Mouse (Mus musculus) MEL-GATA-1-ER (cell line): ENCODE data around the gene Plscr1.

Experiments
- DNase-seq: peaks from one replicate; pipeline ENCODE4 v3.0.0-alpha.2; 2012; ENCODE audit warnings: low read depth; ENCODE audit errors: extremely low read depth

The Plscr1 gene

GRCm38 (mm10) chr9:92249447-92249852 lies at the start of gene Plscr1:
TSS of gene Plscr1 (plus strand) at chr9:92249750.
- DNase-seq: no peak

- DNase-seq: no peak
Observed at GRCm38 (mm10) chr9:92204397-92204796, 45.2 kb upstream of the Plscr1 start.

DNA sequence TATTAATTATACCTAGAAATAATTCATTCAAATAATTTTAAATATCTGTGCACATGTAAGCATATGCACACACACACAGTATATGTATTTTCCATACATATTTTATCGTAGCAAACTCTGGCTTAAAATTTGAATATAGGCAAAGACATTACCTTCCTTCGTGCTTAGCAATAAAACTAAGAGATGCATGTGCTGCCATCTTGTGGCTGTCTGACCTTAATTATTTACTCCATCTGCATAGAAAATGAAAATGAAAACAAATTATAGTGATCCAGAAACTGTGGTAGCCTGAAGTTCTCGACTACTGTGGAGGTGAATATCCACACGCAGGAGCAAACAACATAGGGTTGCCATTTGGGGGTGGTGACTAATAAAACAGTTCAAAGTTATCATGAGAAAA lies 42.2 kb upstream of the Plscr1 start:
- DNase-seq: peak; percentile 69

GRCm38 (mm10) chr9:92207757-92208156 lies 41.8 kb upstream of the Plscr1 start:
- no peak for DNase-seq

DNA sequence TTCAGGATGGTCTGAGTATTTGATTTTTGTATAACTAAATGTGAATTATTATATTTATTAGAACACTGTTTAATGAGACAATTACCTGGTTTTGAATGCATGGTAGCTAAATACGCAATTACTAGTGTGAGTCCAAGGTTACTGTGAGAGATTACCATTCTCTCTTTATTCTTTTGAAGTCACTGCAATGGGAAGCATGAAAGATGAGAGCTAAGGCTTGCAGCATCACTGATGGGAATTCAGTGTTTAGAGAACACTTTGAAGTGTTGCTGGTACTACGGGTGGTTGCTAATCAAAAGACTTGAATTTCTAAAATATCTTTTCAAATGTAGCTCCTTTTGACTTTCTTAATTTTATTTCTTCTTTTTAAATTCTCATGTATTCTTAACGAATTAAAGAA lies 39.7 kb upstream of the Plscr1 start:
- no peak for DNase-seq

DNA sequence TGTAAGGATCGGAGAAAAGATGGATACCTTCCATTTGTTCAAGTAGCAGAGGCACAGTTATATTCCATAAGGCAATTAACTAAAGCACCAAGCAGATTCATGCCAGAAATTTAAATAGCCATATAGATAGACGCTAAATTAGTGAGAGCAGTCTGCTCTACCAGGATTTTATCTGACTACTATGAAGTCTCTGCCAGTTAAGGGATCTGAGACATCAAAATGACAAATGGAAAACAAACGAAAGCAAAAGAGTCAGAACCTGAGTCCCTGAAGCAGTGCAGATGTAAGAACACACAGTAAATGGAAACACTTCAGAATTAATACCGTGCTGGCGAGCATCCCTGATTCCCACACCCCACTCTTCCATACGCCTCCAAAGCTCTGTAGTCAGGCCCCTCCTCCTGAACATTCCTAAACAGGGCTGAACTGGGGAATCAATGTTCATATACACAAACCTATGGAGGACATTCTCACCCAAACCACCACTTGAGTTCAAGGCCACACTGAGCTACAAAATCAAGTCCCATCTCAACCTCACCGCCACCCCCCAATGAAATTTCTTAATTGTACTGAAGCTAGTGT lies 39.1 kb upstream of the Plscr1 start:
- no peak for DNase-seq

DNA sequence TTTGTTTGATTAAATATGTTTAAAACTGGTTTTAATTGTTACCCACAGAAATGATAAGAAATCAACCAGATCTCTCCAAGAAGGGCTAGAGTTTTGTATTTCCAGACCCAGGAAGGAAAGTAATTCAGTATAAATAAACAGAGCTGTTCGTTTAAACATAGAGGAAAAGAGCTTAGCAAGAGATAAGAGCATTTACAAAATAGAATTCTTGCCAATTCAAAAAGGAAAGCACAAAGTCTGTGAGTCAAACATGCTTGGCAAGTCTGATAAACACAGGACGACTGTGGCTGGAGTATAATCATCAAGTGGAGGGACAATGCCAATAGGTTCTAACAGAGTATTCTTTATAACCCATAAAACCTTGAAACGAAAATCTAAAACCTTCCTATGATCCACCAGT lies 38.5 kb upstream of the Plscr1 start:
- no peak for DNase-seq

GRCm38 (mm10) chr9:92217484-92217883 lies 32.1 kb upstream of the Plscr1 start:
- DNase-seq: no peak

GRCm38 (mm10) chr9:92217896-92218295 lies 31.7 kb upstream of the Plscr1 start:
- DNase-seq: no peak

DNA sequence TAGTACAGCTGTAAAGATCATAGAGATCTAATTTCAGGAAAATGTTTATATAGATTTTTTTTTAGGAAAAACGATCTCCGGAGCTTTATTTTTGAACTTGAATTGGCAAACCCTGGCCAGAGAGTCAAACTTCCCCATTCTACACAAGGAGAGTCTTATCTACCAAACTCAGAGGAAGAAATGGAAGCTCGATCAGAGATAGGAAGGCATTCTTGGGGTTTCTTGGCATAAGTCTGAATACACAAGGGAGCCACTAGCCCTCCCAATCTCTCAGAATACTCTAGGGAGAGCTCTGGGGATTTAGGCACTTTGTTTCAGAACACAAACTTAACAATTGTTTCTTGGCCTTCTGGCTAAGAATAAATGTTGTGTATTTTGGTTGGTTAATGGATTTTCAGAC lies 29.4 kb upstream of the Plscr1 start:
- DNase-seq: peak; percentile 66

DNA sequence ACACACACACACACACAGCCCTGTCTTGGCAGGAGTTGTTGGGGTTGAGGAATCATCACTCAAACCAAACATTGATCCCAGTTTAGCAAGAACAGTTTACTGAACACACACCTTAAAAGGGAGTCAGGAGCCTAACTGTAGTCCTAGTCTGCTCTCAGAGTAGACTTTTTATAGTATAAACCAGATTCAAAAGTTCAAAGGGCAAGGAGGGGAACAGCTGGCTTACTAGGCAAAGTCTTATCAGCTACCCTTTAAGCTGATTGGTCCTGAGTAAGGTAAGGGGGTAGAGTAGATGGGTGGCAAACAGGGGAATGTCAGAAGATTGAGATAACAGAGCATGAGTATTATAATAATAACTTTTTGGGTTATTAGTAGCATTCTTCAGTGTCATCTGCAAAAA lies 28.1 kb upstream of the Plscr1 start:
- DNase-seq: no peak

GRCm38 (mm10) chr9:92224598-92225231 lies 24.8 kb upstream of the Plscr1 start:
- no peak for DNase-seq

- no peak for DNase-seq
Observed at GRCm38 (mm10) chr9:92226127-92226655, 23.4 kb upstream of the Plscr1 start.

DNA sequence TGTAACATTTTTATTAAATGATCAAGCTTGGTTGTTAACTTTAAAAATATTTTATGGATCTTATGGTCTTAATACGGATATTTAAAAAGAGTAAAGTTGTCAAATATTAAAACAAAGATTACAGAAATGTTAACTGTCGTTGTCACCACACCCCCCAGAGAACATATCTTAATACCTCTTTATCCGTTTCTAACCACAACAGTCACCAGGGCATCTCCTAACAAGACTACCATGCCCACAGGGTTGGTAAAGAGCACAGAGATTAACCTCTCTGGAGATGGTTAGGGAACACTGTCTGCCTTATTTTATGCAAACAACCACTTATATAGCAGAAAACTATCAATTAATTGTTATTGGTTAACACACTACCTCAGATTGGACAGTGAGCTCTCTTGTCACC lies 22.8 kb upstream of the Plscr1 start:
- no peak for DNase-seq

DNA sequence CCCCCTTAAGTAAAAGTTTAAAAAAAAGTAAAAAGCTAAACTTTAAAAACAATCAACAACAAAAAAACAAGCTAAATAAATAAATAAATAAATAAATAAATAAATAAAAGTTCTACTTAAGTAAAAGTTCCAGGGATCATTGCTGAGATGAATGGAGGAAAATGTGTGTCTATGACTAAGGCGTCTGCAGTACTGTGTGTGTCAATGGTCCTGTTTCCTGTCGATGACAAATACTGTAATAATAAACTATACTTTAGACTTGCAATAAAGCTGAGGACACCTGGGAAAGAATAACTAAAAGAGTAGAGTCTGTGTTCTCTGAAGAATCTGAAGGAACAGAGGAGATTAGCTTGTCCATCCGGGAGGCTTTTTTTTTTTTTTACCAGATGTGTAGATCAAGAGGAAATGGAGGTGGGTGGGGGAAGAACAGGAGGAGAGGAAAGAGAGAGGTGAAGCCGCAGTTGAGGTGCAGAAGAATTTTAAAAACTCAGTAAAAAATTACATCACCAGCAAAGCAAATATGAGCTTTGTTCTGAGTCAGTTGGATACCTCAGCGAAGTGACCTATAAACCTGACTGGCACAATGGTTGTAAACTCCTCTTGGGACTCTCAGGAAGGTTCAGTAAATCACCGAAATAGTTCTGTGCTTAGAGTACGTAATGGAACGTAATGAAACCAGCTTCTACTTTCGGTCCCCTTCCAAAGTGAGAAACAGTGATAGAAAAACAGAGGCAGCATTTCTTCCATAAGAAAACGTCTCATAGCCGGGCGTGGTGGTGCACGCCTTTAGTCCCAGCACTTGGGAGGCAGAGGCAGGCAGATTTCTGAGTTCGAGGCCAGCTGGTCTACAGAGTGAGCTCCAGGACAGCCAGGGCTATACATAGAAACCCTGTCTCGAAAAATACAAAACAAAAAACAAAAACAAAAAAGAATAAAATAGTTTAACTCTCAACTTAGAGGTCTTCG lies 20.4 kb upstream of the Plscr1 start:
- DNase-seq: no peak

DNA sequence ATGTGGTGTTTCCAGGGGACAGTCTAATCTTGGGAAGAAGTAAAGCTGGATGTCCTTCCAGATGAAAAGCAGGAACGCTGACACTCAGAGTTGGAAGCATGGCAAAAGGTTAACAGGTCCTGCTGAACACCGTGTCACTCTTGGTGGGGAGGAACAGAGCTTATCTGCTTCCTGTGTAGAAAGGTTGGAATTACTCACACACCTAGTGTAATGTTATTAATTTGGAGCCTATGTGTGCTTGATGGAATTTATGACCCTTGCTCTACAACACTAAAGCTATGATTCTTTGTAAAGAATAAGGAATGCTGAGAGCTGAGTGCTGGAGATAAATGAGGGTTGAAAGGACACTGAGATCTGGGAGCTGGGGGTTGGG lies 19.7 kb upstream of the Plscr1 start:
- no peak for DNase-seq

DNA sequence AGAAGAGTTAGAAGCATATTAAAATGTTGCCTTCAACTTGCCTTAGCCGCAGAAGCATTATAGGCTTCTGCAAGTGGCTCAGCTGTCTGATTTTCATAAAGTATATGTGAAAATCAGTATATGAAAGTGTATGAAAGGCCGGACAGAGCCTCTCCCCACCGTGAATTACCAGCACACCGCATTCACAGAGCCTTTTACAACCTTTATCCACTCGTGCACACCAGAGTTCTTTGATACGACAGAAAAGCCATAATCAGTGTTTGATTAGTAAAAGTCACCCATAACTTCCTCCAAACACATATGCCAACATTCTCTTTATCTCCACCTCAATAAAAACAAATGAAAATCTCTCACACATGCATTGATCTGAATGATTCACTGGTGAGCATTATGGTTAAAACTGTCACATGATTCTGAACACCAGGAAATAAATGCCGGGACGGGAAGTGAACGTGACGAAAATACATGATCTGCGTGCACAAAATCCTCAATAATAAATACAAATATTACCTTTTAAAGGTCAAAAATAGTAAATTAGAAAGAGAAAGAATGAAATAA lies 14.6 kb upstream of the Plscr1 start:
- DNase-seq: no peak

GRCm38 (mm10) chr9:92248773-92249446 lies 640 bp upstream of the Plscr1 start:
- no peak for DNase-seq

DNA sequence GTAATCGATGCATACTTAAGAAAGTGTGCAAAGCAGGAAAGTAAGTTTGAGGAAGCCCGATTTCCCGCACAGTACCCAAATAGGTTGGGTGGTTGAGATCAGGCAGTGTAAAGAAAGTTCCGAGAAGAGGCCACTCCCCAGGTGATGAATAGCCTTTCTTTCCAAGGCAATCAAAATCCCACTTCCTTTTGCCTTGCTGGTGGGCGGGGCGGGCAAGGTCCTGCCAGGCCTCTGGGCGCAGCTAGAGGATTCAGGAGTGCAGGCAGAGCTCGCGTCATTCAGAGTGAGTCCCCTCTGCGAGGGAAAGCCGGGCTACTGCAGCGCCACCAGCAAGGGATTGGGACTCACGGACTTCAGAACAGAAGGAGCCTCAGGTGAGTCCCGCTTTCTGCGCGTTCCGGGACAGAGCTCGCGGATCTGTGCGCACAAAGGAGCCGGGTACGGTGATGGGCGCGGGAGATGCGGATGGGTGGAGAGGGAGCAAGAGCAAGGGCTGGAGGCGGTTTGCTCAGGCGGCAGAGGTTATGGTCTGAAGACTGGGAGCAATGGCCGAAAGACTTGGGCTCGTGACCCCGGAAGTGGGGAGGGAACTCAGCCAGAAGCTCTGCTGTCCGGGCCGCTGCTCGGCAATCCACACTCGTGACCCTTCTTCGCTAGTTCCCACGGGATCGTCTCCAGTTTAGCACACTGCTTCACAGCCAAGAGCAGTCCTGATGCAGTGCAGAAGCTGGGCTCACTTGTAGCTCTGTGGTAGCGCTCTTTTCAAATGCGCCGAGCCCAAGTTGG lies 630 bp downstream of the Plscr1 start:
- peak; percentile 35 for DNase-seq

DNA sequence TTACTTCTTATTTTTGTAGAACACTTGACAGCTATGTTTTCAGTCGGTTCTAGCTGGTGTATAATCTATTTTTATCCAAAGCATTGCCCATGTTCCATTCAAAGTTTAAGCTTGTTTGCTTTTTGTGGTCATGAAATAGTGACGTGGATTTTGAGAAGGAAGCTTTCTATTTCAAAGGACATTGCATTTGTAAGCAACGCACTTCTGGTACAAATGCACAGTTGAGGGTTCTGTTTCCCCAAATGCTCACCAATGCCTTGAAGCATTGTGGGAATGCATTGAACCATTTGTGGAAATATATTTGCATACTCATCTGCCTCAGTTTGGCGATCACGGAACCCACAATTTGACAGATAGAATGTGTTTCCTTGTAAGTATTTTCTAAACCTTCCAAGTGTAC lies 3.2 kb downstream of the Plscr1 start:
- DNase-seq: no peak
